Mouse (Mus musculus): ENCODE measurements around the gene Aak1. TPM values are rescaled to one million over a fixed set of nuclear protein-coding genes. Genes with fewer than 3 reads are reported as not detected.
"Not testable (repeated sequence)": the region's sequence is repeated elsewhere in the genome, so short reads cannot be mapped to it uniquely, and the experiment has no call there.

Gene Aak1
- polyA plus RNA-seq, 1 experiment from 2014 or later: 2.2 TPM

- no peak overlapping the region for H3K4me3 ChIP-seq (ENCODE audit: low read depth, low read length)
- no peak for DNase-seq
- H3K9ac ChIP-seq (replicated peaks): no peak overlapping the region
- no peak overlapping the region for H3K27ac ChIP-seq (ENCODE audit: low read depth)
- ATAC-seq: no peak
- no peaks in the 10 kb centered on the region for H3K27me3 ChIP-seq (ENCODE audit: insufficient read depth, low read length)
- no peaks in the 10 kb centered on the region for H3K36me3 ChIP-seq (replicated peaks; ENCODE audit: insufficient read depth, low read length)
- 70% methylated on average over 7 of the region's 7 CpGs for WGBS (ENCODE audit: insufficient replicate concordance)
- TF ChIP-seq EP300 (IDR thresholded peaks at IDR 0.05; ENCODE audit: low read depth) (no peak), CTCF (IDR thresholded peaks at IDR 0.05; ENCODE audit: low read depth) (no peak)
- peak overlapping the region; percentile 95 for H3K4me2 ChIP-seq (ENCODE audit: low read depth, low read length)
- peaks cover 21% of the 10 kb centered on the region for H3K4me1 ChIP-seq (ENCODE audit: insufficient read depth)
- H3K9me3 ChIP-seq (ENCODE audit: low read length): peaks cover 4% of the 10 kb centered on the region; the same call in 1 of the 2 replicates
These were observed 192.1 kb downstream of the Aak1 start for GRCm38 (mm10) chr6:87041431-87041830.

GRCm38 (mm10) chr6:87042004-87042336, 192.7 kb downstream of the Aak1 start:
- no peak for TF ChIP-seq EP300 (IDR thresholded peaks at IDR 0.05; ENCODE audit: low read depth)
- no peak for TF ChIP-seq CTCF (IDR thresholded peaks at IDR 0.05; ENCODE audit: low read depth)
- under 1% methylated on average over 11 of the region's 11 CpGs for WGBS (ENCODE audit: insufficient replicate concordance)
- Histone ChIP-seq H3K36me3 (replicated peaks; ENCODE audit: insufficient read depth, low read length) (no peaks in the 10 kb centered on the region), H3K9ac (replicated peaks) (peak overlapping the region; percentile 96), H3K4me3 (ENCODE audit: low read depth, low read length) (peak overlapping the region; percentile 86), H3K4me2 (ENCODE audit: low read depth, low read length) (peak overlapping the region; percentile 95), H3K4me1 (ENCODE audit: insufficient read depth) (peaks cover 21% of the 10 kb centered on the region), H3K27me3 (ENCODE audit: insufficient read depth, low read length) (no peaks in the 10 kb centered on the region), H3K9me3 (ENCODE audit: low read length) (peaks cover 2% of the 10 kb centered on the region; the same call in 1 of the 2 replicates), H3K27ac (ENCODE audit: low read depth) (peak overlapping the region; percentile 97)
- DNase-seq (no peak), ATAC-seq (no peak)

- H3K36me3 ChIP-seq (replicated peaks; ENCODE audit: insufficient read depth, low read length): no peaks in the 10 kb centered on the region
- under 1% methylated on average over 61 of the region's 68 CpGs for whole genome bisulfite sequencing (ENCODE audit: insufficient replicate concordance)
- H3K27me3 ChIP-seq (ENCODE audit: insufficient read depth, low read length): no peaks in the 10 kb centered on the region
These were observed 193.2 kb downstream of the Aak1 start, which contains the start of gene Gfpt1 for GRCm38 (mm10) chr6:87042337-87043130. Gene Gfpt1 (plus strand): TSS chr6:87042846.

GRCm38 (mm10) chr6:87043131-87043516, 193.8 kb downstream of the Aak1 start:
- peak overlapping the region; percentile 97 for H3K27ac ChIP-seq (ENCODE audit: low read depth)
- DNase-seq (no peak), ATAC-seq (peak; percentile 9; the same call in 1 of the 2 replicates)
- H3K4me1 ChIP-seq (ENCODE audit: insufficient read depth): peaks cover 21% of the 10 kb centered on the region
- TF ChIP-seq EP300 (IDR thresholded peaks at IDR 0.05; ENCODE audit: low read depth) (no peak), CTCF (IDR thresholded peaks at IDR 0.05; ENCODE audit: low read depth) (no peak)
- peak overlapping the region; percentile 95 for H3K4me2 ChIP-seq (ENCODE audit: low read depth, low read length)
- H3K36me3 ChIP-seq (replicated peaks; ENCODE audit: insufficient read depth, low read length): no peaks in the 10 kb centered on the region; the same call in 1 of the 2 replicates
- peak overlapping the region; percentile 86 for H3K4me3 ChIP-seq (ENCODE audit: low read depth, low read length)
- no peaks in the 10 kb centered on the region for H3K27me3 ChIP-seq (ENCODE audit: insufficient read depth, low read length)
- 3% methylated on average over 9 of the region's 9 CpGs for WGBS (ENCODE audit: insufficient replicate concordance)
- no peaks in the 10 kb centered on the region for H3K9me3 ChIP-seq (ENCODE audit: low read length)
- peak overlapping the region; percentile 96 for H3K9ac ChIP-seq (replicated peaks)

More at GRCm38 (mm10) chr6:87042337-87043130, 193.2 kb downstream of the Aak1 start, which contains the start of gene Gfpt1:
- H3K9ac ChIP-seq (replicated peaks): peak within 1 kb of the TSS; percentile 96
- no peak for TF ChIP-seq CTCF (IDR thresholded peaks at IDR 0.05; ENCODE audit: low read depth)
- TF ChIP-seq EP300 (IDR thresholded peaks at IDR 0.05; ENCODE audit: low read depth): no peak
- peak; percentile 96 for DNase-seq
- peaks cover 21% of the 10 kb centered on the region for H3K4me1 ChIP-seq (ENCODE audit: insufficient read depth)
- no peaks in the 10 kb centered on the region for H3K9me3 ChIP-seq (ENCODE audit: low read length)
- ATAC-seq: peak; percentile 98
- H3K4me2 ChIP-seq (ENCODE audit: low read depth, low read length): peak within 1 kb of the TSS; percentile 95
- H3K27ac ChIP-seq (ENCODE audit: low read depth): peak within 1 kb of the TSS; percentile 97
- peak within 1 kb of the TSS; percentile 86 for H3K4me3 ChIP-seq (ENCODE audit: low read depth, low read length)

GRCm38 (mm10) chr6:87044895-87045294, 195.6 kb downstream of the Aak1 start:
- DNase-seq (no peak), ATAC-seq (no peak)
- no peaks in the 10 kb centered on the region for H3K27me3 ChIP-seq (ENCODE audit: insufficient read depth, low read length)
- peaks cover 21% of the 10 kb centered on the region for H3K4me1 ChIP-seq (ENCODE audit: insufficient read depth)
- no peak overlapping the region for H3K4me3 ChIP-seq (ENCODE audit: low read depth, low read length)
- no peak for TF ChIP-seq CTCF (IDR thresholded peaks at IDR 0.05; ENCODE audit: low read depth)
- TF ChIP-seq EP300 (IDR thresholded peaks at IDR 0.05; ENCODE audit: low read depth): no peak
- no peak overlapping the region for H3K27ac ChIP-seq (ENCODE audit: low read depth)
- H3K36me3 ChIP-seq (replicated peaks; ENCODE audit: insufficient read depth, low read length): peaks cover 3% of the 10 kb centered on the region; the same call in 1 of the 2 replicates
- H3K9ac ChIP-seq (replicated peaks): no peak overlapping the region
- H3K9me3 ChIP-seq (ENCODE audit: low read length): no peaks in the 10 kb centered on the region
- WGBS (ENCODE audit: insufficient replicate concordance): 45% methylated on average over 2 of the region's 2 CpGs
- no peak overlapping the region for H3K4me2 ChIP-seq (ENCODE audit: low read depth, low read length)

- Histone ChIP-seq H3K36me3 (replicated peaks; ENCODE audit: insufficient read depth, low read length) (peaks cover 3% of the 10 kb centered on the region; the same call in 1 of the 2 replicates), H3K4me1 (ENCODE audit: insufficient read depth) (peaks cover 21% of the 10 kb centered on the region), H3K4me3 (ENCODE audit: low read depth, low read length) (no peak overlapping the region), H3K4me2 (ENCODE audit: low read depth, low read length) (no peak overlapping the region), H3K9ac (replicated peaks) (no peak overlapping the region), H3K9me3 (ENCODE audit: low read length) (no peaks in the 10 kb centered on the region), H3K27ac (ENCODE audit: low read depth) (no peak overlapping the region), H3K27me3 (ENCODE audit: insufficient read depth, low read length) (no peaks in the 10 kb centered on the region)
- ATAC-seq (no peak), DNase-seq (no peak)
- TF ChIP-seq CTCF (IDR thresholded peaks at IDR 0.05; ENCODE audit: low read depth): no peak
- no peak for TF ChIP-seq EP300 (IDR thresholded peaks at IDR 0.05; ENCODE audit: low read depth)
- 65% methylated on average over 3 of the region's 3 CpGs for WGBS (ENCODE audit: insufficient replicate concordance)
These were observed 196.2 kb downstream of the Aak1 start for GRCm38 (mm10) chr6:87045507-87045906.

GRCm38 (mm10) chr6:87048712-87049111, 199.4 kb downstream of the Aak1 start:
- H3K4me3 ChIP-seq (ENCODE audit: low read depth, low read length); H3K4me2 ChIP-seq (ENCODE audit: low read depth, low read length); H3K27me3 ChIP-seq (ENCODE audit: insufficient read depth, low read length); DNase-seq; ATAC-seq; H3K4me1 ChIP-seq (ENCODE audit: insufficient read depth); H3K9me3 ChIP-seq (ENCODE audit: low read length); H3K27ac ChIP-seq (ENCODE audit: low read depth); H3K9ac ChIP-seq (replicated peaks): not testable (repeated sequence)
- WGBS (ENCODE audit: insufficient replicate concordance): 89% methylated on average over 7 of the region's 7 CpGs
- H3K36me3 ChIP-seq (replicated peaks; ENCODE audit: insufficient read depth, low read length): peaks cover 21% of the 10 kb centered on the region

All from liver, postnatal 0 days (tissue).